Mouse (Mus musculus) heart, adult 2 months (tissue): ENCODE measurements around the gene Inhbe.

Experiments
- CTCF ChIP-seq: fragments of 200-600 bp; IDR thresholded peaks from 2 replicates; pipeline ENCODE4 v1.8.1; 2022; ENCODE audit warnings: antibody characterized with exemption, mild to moderate bottlenecking, moderate library complexity
- POLR2A ChIP-seq: fragments of 200-500 bp; IDR thresholded peaks from 2 replicates; pipeline ENCODE4 v1.6.1; 2011; ENCODE audit warnings: mild to moderate bottlenecking, low read depth, low read length, control low read depth; ENCODE audit not compliant: insufficient read depth

DNA sequence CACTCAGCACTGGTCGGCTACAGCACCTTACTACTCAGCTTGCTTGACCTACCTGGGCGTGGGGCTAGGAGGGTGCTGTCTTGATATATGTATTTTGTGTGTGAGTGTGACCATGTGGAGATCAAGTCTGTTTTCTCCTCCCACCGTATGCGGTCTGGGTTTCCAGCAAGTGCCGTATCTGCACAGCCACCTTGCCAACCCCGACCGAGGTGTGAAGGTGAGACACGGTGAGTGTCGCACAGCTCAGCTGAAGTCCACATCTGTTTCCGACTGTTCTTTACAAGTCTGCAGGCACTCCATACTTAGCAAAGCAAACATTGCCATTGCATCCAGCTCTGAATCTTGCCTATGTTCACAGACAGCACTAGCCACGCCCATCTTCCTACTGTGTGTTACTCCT lies 51.1 kb downstream of the Inhbe start:
- no peak for TF ChIP-seq CTCF
- TF ChIP-seq POLR2A: no peak
